Mouse (Mus musculus) intestine, embryonic 15.5 days (tissue): Measurements from ENCODE around the gene Scube2. TPM values are rescaled to one million over a fixed set of nuclear protein-coding genes. Genes with fewer than 3 reads are reported as not detected.

Source experiments
- ATAC-seq: fragments of 200-750 bp; cut with Nextera tagmentation; 2 replicates; pipeline ENCODE4 v1.8.0; 2017; ENCODE audit warnings: moderate TSS enrichment, moderate library complexity
- H3K27ac ChIP-seq: fragments of 300-500 bp; sonication (generic); 2 replicates; pipeline ENCODE4 v1.5.1; 2015; ENCODE audit warnings: mild to moderate bottlenecking, inconsistent platforms
- H3K27me3 ChIP-seq: fragments of 300-500 bp; sonication (generic); replicated peaks from 2 replicates; pipeline ENCODE4 v1.6.1; 2015; ENCODE audit warnings: inconsistent platforms
- H3K36me3 ChIP-seq: fragments of 300-500 bp; sonication (generic); 2 replicates; pipeline ENCODE4 v1.6.1; 2015; ENCODE audit warnings: inconsistent platforms
- H3K4me1 ChIP-seq: fragments of 300-500 bp; sonication (generic); replicated peaks from 2 replicates; pipeline ENCODE4 v1.6.1; 2015; ENCODE audit warnings: inconsistent platforms
- H3K4me2 ChIP-seq: fragments of 300-500 bp; sonication (generic); replicated peaks from 2 replicates; pipeline ENCODE4 v1.6.1; 2015; ENCODE audit warnings: mild to moderate bottlenecking, inconsistent platforms
- H3K4me3 ChIP-seq: fragments of 300-500 bp; sonication (generic); replicated peaks from 2 replicates; pipeline ENCODE4 v1.5.1; 2015; ENCODE audit warnings: inconsistent platforms
- H3K9ac ChIP-seq: fragments of 300-500 bp; sonication (generic); 2 replicates; pipeline ENCODE4 v1.6.1; 2015; ENCODE audit warnings: inconsistent platforms
- H3K9me3 ChIP-seq: fragments of 300-500 bp; sonication (generic); 2 replicates; pipeline ENCODE4 v1.6.1; 2016; ENCODE audit warnings: inconsistent platforms
- WGBS: fragments of 180-500 bp; shearing (Covaris S2); methylation state at CpG from one replicate; pipeline ENCODE4 v1.1.7; 2015; 5-methylcytosine and 5-hydroxymethylcytosine counted together
- polyA plus RNA-seq: library from polyadenylated mRNA; unstranded; fragments of >200 nt; fragmentation: Nextera tagmentation; extraction: Ambion mirVana; gene quantifications from 2 replicates; pipeline ENCODE4 v1.2.1, GENCODE M21; 2015

Gene Scube2
- polyA plus RNA-seq, 1 experiment from 2014 or later = 1.7 TPM

DNA sequence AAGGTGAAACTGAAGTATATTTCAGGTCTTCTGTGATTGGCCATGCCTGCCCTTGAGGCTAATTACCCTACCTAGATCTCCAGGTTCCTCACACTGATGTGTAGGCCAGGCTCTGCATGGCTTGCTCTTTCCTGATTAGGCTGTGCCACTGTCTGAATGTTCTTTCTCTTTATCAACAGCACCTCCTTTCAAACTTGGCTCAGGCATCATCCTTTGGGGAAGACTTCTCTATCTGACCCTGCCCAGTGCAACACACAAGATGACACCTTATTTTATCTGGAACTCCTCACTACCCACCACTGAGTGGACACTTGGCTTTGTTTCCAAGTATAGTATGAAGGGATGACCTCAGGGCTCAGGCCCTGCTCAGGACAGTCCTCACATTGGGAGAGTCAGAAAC, 47.5 kb downstream of the Scube2 start:
- no peak overlapping the region for H3K4me2 ChIP-seq
- H3K4me1 ChIP-seq = no peaks in the 10 kb centered on the region
- H3K9me3 ChIP-seq = no peaks in the 10 kb centered on the region
- H3K4me3 ChIP-seq = no peak overlapping the region
- H3K27ac ChIP-seq = no peak overlapping the region
- no peak for ATAC-seq
- H3K9ac ChIP-seq = no peak overlapping the region
- no peaks in the 10 kb centered on the region for H3K36me3 ChIP-seq
- H3K27me3 ChIP-seq = no peaks in the 10 kb centered on the region

DNA sequence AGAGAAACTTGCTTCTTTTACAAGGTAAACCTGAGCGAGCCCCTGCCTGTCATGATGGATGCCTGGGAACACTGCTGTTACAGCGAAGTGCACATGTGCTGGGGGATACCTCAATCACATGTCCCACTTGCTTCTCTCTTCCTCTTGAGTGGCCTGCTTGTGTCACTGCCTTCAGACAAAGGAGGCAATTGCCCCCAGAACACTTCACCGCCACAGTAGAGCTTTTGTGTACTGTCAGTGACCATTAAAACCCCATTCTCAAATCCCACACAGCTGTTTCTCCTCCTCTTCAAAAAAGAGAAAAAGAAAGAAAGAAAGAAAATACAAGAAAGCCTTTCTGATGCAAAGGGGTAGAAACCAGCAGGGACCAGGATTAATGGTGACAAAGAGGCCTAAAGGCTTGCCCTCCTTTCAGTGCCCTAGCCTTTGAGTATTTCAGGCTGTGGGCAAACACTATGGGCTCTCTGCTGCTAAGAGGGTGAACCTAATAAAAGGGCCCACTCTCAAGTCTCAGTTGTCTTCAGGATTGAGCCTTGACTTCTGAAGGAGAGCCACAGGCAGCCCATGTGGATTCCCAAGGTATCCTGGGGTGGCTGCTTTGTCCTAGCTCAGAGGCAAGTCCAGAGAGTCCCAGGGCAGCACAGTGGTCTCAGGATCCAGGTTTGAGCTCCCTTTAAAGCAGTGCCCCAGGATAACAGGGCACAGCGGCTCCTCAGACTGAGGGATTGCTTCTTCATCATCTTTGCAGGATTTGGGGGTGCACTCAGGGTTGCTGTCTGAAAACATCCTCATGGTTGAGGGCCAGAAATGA, 51.9 kb downstream of the Scube2 start:
- 67% methylated on average over 4 of the region's 4 CpGs for WGBS

DNA sequence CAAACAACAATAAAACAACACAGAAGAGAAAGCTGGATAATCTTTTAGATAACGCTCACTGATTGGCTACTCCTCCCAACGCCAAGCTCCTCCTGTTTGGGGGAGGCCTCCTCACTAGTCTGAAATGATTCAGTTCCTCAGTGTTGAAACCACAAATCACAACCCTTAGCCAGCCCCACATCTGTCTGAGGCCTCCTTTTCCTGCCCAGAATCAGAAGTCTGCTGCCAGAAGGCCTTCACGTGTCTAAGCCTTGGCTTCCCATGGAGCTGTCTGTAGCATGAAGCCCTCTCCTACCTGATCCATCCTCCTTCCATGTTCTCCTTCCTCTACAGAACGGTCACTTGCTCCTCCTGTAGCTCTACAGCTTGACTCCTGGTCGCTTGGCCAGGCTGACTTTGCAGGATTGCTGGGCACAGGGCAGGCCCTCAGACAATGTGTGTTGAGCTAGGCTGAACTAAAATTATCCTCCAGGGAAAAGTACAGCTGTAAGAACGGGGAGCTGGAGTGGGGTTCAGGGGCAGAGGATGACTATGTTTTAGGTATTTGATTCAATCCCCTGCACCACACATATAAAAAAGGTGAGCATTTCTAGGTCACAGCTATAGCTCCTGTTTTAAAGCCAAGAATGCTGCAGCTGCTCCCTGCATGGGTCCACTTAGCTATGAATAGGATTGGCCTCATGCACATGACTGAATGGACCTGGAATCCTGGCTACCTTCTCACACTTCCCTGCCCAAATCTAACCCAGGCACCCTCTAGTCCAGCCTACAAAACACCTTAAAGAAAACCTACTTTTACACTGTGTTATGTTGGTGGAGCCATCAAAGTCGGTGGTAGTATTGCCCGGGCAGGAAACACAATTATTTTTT, 57.6 kb downstream of the Scube2 start:
- Histone ChIP-seq H3K9me3 (no peaks in the 10 kb centered on the region), H3K4me1 (no peaks in the 10 kb centered on the region), H3K4me3 (no peak overlapping the region), H3K27ac (no peak overlapping the region), H3K9ac (no peak overlapping the region), H3K4me2 (no peak overlapping the region), H3K27me3 (no peaks in the 10 kb centered on the region), H3K36me3 (no peaks in the 10 kb centered on the region)
- ATAC-seq = no peak
- WGBS = 78% methylated on average over 8 of the region's 8 CpGs

More for the DNA sequence above, 51.9 kb downstream of the Scube2 start:
- no peak overlapping the region for H3K4me3 ChIP-seq
- H3K27me3 ChIP-seq = no peaks in the 10 kb centered on the region
- H3K27ac ChIP-seq = no peak overlapping the region
- no peaks in the 10 kb centered on the region for H3K36me3 ChIP-seq
- no peak overlapping the region for H3K9ac ChIP-seq
- no peaks in the 10 kb centered on the region for H3K4me1 ChIP-seq
- no peaks in the 10 kb centered on the region for H3K9me3 ChIP-seq
- no peak for ATAC-seq
- H3K4me2 ChIP-seq = no peak overlapping the region

DNA sequence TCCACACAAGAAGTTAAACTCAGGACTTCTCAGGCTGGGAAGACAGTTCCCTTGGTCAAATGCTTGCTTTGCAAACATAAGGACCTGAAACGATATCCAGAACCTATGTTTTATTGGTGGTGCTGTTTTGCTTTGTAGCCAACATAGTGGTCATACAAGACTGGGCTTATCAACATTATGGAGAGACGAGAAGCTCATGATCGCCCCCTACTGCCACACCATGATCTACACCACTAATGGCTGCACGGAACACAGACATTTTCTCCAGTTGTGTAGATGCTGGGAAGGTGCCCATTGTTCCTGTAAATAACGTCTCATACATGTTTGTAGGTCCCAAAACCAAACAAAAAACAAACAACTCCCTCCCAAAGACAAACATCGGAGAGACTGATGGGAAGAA, 60.6 kb downstream of the Scube2 start:
- no peaks in the 10 kb centered on the region for H3K27me3 ChIP-seq
- H3K4me3 ChIP-seq = no peak overlapping the region
- no peak overlapping the region for H3K9ac ChIP-seq
- ATAC-seq = no peak
- no peak overlapping the region for H3K27ac ChIP-seq
- no peaks in the 10 kb centered on the region for H3K4me1 ChIP-seq
- H3K4me2 ChIP-seq = no peak overlapping the region
- 59% methylated on average over 6 of the region's 6 CpGs for WGBS
- H3K36me3 ChIP-seq = no peaks in the 10 kb centered on the region
- no peaks in the 10 kb centered on the region for H3K9me3 ChIP-seq

DNA sequence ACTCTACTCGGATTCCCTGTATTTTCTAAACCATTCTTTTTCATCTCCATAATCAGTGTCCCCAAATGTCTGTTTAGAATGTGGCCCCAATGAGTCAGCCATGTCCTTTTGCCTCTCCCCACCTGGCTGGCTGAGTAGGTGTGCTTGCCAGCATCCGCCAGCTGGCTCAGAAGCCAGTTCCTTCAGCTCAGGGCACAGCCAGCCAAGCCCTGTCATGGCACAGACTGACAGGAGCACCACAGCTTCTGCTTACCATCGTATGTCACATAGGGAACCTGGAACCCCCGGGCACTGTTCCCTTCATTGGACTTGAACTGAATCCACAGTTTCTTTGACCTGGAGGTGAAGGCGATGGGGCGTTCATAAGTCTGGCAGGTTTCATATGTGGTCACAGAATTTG, 61.1 kb downstream of the Scube2 start:
- Histone ChIP-seq H3K4me1 (no peaks in the 10 kb centered on the region), H3K4me2 (no peak overlapping the region), H3K4me3 (no peak overlapping the region), H3K9ac (no peak overlapping the region), H3K36me3 (no peaks in the 10 kb centered on the region), H3K9me3 (no peaks in the 10 kb centered on the region), H3K27me3 (no peaks in the 10 kb centered on the region), H3K27ac (no peak overlapping the region)
- ATAC-seq = no peak
- 92% methylated on average over 6 of the region's 6 CpGs for WGBS

DNA sequence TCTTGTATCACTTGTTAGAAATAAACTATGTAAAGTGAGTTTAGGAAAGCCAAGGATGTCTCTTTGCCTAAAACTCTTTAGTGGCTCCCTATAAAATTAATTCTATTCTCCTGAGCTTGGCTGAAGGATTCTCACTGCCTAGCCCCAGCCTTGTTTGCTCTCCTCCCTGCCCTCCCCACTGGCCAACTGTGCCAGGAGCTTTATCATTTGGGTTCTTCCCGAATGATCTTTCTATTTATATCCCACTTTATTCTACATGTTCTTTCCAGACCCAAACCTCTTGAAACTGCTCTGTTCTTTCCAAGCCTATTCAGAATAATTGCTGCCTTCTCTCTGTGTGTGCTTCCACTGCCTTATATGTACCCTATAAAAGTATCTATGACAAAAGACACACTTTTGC, 62.0 kb downstream of the Scube2 start:
- H3K4me3 ChIP-seq = no peak overlapping the region
- H3K9ac ChIP-seq = no peak overlapping the region
- no peaks in the 10 kb centered on the region for H3K36me3 ChIP-seq
- WGBS = 42% methylated on average over 1 of the region's 1 CpGs
- ATAC-seq = no peak
- no peaks in the 10 kb centered on the region for H3K4me1 ChIP-seq
- no peaks in the 10 kb centered on the region for H3K27me3 ChIP-seq
- H3K4me2 ChIP-seq = no peak overlapping the region
- H3K9me3 ChIP-seq = no peaks in the 10 kb centered on the region
- H3K27ac ChIP-seq = no peak overlapping the region

DNA sequence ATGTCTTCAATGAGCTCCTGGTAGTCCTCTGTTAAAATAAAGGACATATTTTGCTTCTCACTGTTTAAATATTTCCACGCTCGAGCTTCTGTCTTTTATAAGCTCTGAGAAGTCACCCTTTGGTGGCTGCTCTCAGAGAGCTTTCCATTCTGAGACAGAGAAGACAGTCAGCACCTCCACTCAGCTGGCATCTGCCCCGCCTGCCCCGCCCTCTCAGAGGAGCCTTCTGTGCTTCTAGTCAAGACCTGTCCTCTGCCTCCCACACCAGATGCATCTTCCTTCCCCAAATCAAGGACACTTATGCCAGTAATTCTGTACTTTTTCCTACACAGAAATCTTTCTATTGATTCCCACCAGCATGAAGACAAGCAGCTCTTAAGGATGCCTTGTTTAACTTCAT, 64.9 kb downstream of the Scube2 start:
- WGBS = 74% methylated on average over 4 of the region's 4 CpGs
- H3K9ac ChIP-seq = no peak overlapping the region
- H3K27me3 ChIP-seq = no peaks in the 10 kb centered on the region
- H3K36me3 ChIP-seq = no peaks in the 10 kb centered on the region
- ATAC-seq = no peak
- no peak overlapping the region for H3K4me2 ChIP-seq
- H3K9me3 ChIP-seq = no peaks in the 10 kb centered on the region
- H3K4me3 ChIP-seq = no peak overlapping the region
- H3K4me1 ChIP-seq = no peaks in the 10 kb centered on the region
- H3K27ac ChIP-seq = no peak overlapping the region

DNA sequence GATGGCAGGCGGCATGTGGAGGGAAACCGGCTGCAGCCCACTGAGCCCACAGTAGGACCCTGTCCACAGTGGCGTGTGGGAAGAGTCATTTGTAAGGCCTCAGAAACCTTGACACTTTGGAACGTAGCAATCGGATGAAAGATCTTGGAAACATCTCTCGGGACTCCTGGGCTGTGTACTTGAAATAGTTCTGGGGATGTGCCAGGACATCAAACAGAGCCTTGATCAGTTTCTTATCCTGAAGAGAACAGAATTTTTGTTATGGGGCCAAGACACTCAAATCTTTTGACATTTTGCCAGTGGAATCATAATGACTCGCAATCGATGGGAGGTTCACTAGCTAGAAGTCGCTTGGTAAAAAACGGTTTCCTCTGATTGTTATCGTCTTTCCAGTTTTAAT, 66.3 kb downstream of the Scube2 start:
- no peaks in the 10 kb centered on the region for H3K36me3 ChIP-seq
- H3K27me3 ChIP-seq = no peaks in the 10 kb centered on the region
- WGBS = 67% methylated on average over 11 of the region's 11 CpGs
- no peak for ATAC-seq
- H3K9me3 ChIP-seq = no peaks in the 10 kb centered on the region
- no peak overlapping the region for H3K9ac ChIP-seq
- no peaks in the 10 kb centered on the region for H3K4me1 ChIP-seq
- no peak overlapping the region for H3K4me2 ChIP-seq
- H3K27ac ChIP-seq = no peak overlapping the region
- no peak overlapping the region for H3K4me3 ChIP-seq

DNA sequence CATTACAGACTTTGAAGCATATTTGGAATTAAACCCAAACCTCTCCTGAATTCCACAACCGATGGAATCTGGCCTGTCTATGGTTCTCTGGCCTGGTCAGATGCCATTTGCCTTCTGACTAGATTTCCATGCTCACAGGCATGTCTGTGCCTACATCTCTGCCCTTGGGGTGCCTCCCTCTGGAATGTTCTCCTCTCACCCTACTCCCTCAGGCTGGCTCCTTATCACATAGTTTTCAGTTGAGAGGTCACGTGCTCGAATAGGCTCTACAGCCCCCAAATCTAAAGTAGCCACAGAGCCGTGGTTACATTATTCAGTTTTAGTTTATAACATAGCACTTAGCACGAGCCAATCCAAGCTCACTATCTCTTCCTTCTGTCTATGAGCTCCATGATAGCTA, 69.9 kb downstream of the Scube2 start:
- 51% methylated on average over 5 of the region's 5 CpGs for WGBS
- H3K4me3 ChIP-seq = no peak overlapping the region
- no peak overlapping the region for H3K9ac ChIP-seq
- no peaks in the 10 kb centered on the region for H3K27me3 ChIP-seq
- no peaks in the 10 kb centered on the region for H3K36me3 ChIP-seq
- no peak overlapping the region for H3K4me2 ChIP-seq
- no peak for ATAC-seq
- no peak overlapping the region for H3K27ac ChIP-seq
- H3K4me1 ChIP-seq = no peaks in the 10 kb centered on the region
- H3K9me3 ChIP-seq = no peaks in the 10 kb centered on the region

DNA sequence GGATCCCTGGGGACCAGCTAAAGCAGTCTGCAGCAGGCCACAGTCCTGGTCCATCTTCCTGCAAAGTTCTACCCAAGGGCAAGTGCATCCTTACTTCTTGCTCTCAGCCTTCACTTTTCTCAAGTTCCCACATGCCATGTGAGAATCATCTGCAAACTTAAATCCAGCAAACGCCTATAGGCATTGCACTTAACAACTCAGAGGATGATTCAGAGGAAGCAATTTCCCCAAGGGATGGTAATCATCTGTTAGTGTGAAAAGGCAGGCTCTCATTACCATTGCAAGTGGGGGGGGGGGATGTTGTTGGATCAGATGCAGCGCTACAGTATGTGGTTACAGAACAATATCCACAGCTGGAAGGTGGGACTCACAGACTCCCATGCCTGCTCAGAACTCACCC, 70.9 kb downstream of the Scube2 start:
- no peaks in the 10 kb centered on the region for H3K36me3 ChIP-seq
- no peak overlapping the region for H3K4me2 ChIP-seq
- 75% methylated on average over 2 of the region's 2 CpGs for WGBS
- H3K9me3 ChIP-seq = no peaks in the 10 kb centered on the region
- H3K4me1 ChIP-seq = no peaks in the 10 kb centered on the region
- no peak overlapping the region for H3K27ac ChIP-seq
- no peaks in the 10 kb centered on the region for H3K27me3 ChIP-seq
- no peak for ATAC-seq
- H3K9ac ChIP-seq = no peak overlapping the region
- no peak overlapping the region for H3K4me3 ChIP-seq

DNA sequence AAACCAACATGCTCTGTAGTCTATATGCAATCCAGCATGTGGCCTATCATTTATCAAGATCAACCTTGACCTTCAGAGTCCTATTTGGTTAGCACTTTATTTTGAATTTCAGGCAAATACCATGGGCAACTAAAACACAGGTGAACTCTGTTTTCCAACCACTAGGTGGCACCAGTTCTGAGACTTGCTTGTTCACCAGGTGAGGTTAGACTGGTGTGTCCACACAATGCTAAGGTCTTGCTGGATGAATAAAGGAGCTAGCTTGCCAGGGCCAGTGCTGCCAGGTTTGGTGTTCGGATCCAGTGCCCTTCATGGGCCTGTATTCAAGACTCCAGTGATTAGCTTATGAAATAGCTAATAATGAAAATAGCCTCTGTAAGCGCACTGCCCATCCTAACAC, 72.7 kb downstream of the Scube2 start:
- 79% methylated on average over 2 of the region's 2 CpGs for WGBS
- Histone ChIP-seq H3K4me2 (no peak overlapping the region), H3K27me3 (no peaks in the 10 kb centered on the region), H3K4me3 (no peak overlapping the region), H3K9ac (no peak overlapping the region), H3K4me1 (no peaks in the 10 kb centered on the region), H3K9me3 (no peaks in the 10 kb centered on the region), H3K36me3 (no peaks in the 10 kb centered on the region), H3K27ac (no peak overlapping the region)
- ATAC-seq = 0 out of 2 replicates have a peak, but pooled peaks have one; percentile 45

DNA sequence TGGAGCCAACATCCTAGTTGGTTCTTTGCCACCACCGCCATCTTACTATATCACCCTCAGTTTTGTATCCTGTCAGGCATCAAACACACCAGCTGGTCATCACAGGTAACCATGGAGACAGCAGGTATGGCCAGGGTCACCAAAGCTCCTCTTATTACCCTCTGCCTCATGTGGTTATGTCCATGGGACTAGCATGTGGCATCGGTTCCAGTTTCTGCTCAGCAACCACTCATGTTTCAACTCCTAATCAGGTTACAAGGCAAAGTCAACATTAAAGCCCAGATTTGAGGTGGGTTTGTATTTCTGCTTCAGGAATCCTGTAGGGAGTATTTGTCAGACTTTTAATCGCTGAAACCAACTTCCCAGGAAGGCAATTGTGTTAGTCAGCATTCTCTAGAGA, 74.7 kb downstream of the Scube2 start:
- H3K9ac ChIP-seq = no peak overlapping the region
- 61% methylated on average over 3 of the region's 3 CpGs for WGBS
- H3K9me3 ChIP-seq = no peaks in the 10 kb centered on the region
- no peak overlapping the region for H3K4me3 ChIP-seq
- no peaks in the 10 kb centered on the region for H3K4me1 ChIP-seq
- H3K4me2 ChIP-seq = no peak overlapping the region
- no peak for ATAC-seq
- no peak overlapping the region for H3K27ac ChIP-seq
- H3K27me3 ChIP-seq = no peaks in the 10 kb centered on the region
- no peaks in the 10 kb centered on the region for H3K36me3 ChIP-seq

DNA sequence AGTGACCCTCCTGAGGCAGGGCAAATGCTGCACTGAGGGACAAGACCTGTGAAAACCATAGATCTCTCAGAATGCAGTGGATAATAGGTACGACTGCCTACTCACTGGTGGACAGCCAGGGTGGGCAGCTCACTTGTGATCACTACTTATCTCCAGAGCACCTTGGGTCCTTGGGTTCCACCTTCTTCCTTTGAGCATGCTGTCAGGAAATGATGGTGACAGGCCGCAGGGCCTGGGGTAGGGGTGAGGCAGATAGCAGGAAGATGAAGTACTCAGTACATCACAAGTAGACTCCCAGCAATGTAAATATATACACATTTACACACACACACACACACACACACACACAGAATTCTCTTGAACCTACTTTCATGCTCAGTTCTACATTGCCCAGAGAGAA, 77.6 kb downstream of the Scube2 start:
- Histone ChIP-seq H3K9ac (no peak overlapping the region), H3K27ac (no peak overlapping the region), H3K4me3 (no peak overlapping the region), H3K9me3 (no peaks in the 10 kb centered on the region), H3K4me1 (no peaks in the 10 kb centered on the region), H3K27me3 (peaks cover 7% of the 10 kb centered on the region; the same call in 1 of the 2 replicates), H3K36me3 (no peaks in the 10 kb centered on the region), H3K4me2 (no peak overlapping the region)
- 80% methylated on average over 2 of the region's 2 CpGs for WGBS
- no peak for ATAC-seq
